Mouse (Mus musculus) lung, postnatal 0 days (tissue): ENCODE data around the gene Fnbp1.

ENCODE experiments used
- CTCF ChIP-seq: IDR thresholded peaks from 2 replicates; pipeline ENCODE4 v1.5.1; 2016; ENCODE audit warnings: antibody characterized with exemption, mild to moderate bottlenecking
- EP300 ChIP-seq: IDR thresholded peaks from 2 replicates; pipeline ENCODE4 v1.6.1; 2016; ENCODE audit warnings: antibody characterized with exemption, mild to moderate bottlenecking, control low read depth

GRCm38 (mm10) chr2:30981790-30982513, 159.9 kb downstream of the Fnbp1 start, which contains the start of the genes BC005624 and Usp20:
- TF ChIP-seq CTCF = no peak; the same call in 1 of the 2 replicates
- TF ChIP-seq EP300 = no peak
